Mouse (Mus musculus): Measurements from ENCODE around the gene Rbm17. TPM values are rescaled to one million over a fixed set of nuclear protein-coding genes. Genes with fewer than 3 reads are reported as not detected.
"Not testable (repeated sequence)": the region's sequence is repeated elsewhere in the genome, so short reads cannot be mapped to it uniquely, and the experiment has no call there.

The Rbm17 gene
- total and polyA plus RNA-seq, 3 experiments = 32.3 to 67.5 (median 53.2) TPM

GRCm38 (mm10) chr2:11625890-11626289, 21.9 kb upstream of the Rbm17 start, which contains the start of gene Gm17490:
Gene Gm17490, minus strand, starts transcription at chr2:11626264.
- Histone ChIP-seq H3K36me3 (ENCODE audit: control insufficient read depth, insufficient read depth, low read length) (no peaks in the 10 kb centered on the region), H3K4me1 (ENCODE audit: control insufficient read depth, insufficient read depth, low read length) (no peaks in the 10 kb centered on the region), H3K27ac (no peak within 1 kb of the TSS), H3K27me3 (ENCODE audit: control insufficient read depth, insufficient read depth, low read length) (no peaks in the 10 kb centered on the region), H3K9ac (ENCODE audit: low read depth, low read length) (no peak within 1 kb of the TSS), H3K4me3 (no peak within 1 kb of the TSS), H3K79me2 (replicated peaks; ENCODE audit: control insufficient read depth, insufficient read depth, low read length) (no peaks in the 10 kb centered on the region)
- DNase-seq = no peak
- 88% methylated on average over 5 of the region's 5 CpGs for WGBS
- no peak for TF ChIP-seq POLR2A (IDR thresholded peaks at IDR 0.05; ENCODE audit: insufficient read depth, low read depth, low read length)
- no peak for TF ChIP-seq EP300 (IDR thresholded peaks at IDR 0.05; ENCODE audit: insufficient read depth, low read depth, low read length)
- TF ChIP-seq CTCF (IDR thresholded peaks at IDR 0.05) = no peak
- intact Hi-C loops (cut with DNase I) = no loop called here

- intact Hi-C loops (cut with DNase I) = no loop called here
- H3K4me3 ChIP-seq = no peak overlapping the region
- no peaks in the 10 kb centered on the region for H3K4me1 ChIP-seq (ENCODE audit: control insufficient read depth, insufficient read depth, low read length)
- no peaks in the 10 kb centered on the region for H3K36me3 ChIP-seq (ENCODE audit: control insufficient read depth, insufficient read depth, low read length)
- 66% methylated on average over 2 of the region's 2 CpGs for WGBS
- H3K9ac ChIP-seq (ENCODE audit: low read depth, low read length) = no peak overlapping the region
- H3K79me2 ChIP-seq (replicated peaks; ENCODE audit: control insufficient read depth, insufficient read depth, low read length) = no peaks in the 10 kb centered on the region
- no peaks in the 10 kb centered on the region for H3K27me3 ChIP-seq (ENCODE audit: control insufficient read depth, insufficient read depth, low read length)
- TF ChIP-seq EP300 (IDR thresholded peaks at IDR 0.05; ENCODE audit: insufficient read depth, low read depth, low read length) = no peak
- no peak for TF ChIP-seq CTCF (IDR thresholded peaks at IDR 0.05)
- no peak for TF ChIP-seq POLR2A (IDR thresholded peaks at IDR 0.05; ENCODE audit: insufficient read depth, low read depth, low read length)
- no peak overlapping the region for H3K27ac ChIP-seq
- no peak for DNase-seq
Observed at GRCm38 (mm10) chr2:11623726-11624125, 19.8 kb upstream of the Rbm17 start.

DNA sequence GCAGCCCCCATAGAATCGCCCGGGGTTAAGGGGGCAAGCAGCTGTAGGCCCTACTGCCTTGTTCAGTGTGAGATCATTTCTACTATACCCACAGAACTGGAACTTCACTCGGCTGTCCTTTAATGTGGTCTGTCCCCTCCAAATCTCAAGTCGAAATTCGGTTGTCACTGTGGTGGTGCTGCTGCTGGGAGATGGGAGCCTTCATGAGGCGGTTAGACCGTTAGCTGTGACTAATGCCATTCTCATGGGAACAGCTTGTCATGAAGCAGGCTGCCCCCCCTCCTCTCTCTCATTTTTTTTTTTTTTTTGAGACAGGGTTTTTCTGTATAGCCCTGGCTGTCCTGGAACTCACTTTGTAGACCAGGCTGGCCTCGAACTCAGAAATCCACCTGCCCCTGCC, 19.2 kb upstream of the Rbm17 start:
- Histone ChIP-seq H3K9ac (ENCODE audit: low read depth, low read length) (no peak overlapping the region), H3K36me3 (ENCODE audit: control insufficient read depth, insufficient read depth, low read length) (no peaks in the 10 kb centered on the region), H3K79me2 (replicated peaks; ENCODE audit: control insufficient read depth, insufficient read depth, low read length) (no peaks in the 10 kb centered on the region), H3K4me1 (ENCODE audit: control insufficient read depth, insufficient read depth, low read length) (no peaks in the 10 kb centered on the region), H3K27ac (no peak overlapping the region), H3K27me3 (ENCODE audit: control insufficient read depth, insufficient read depth, low read length) (no peaks in the 10 kb centered on the region), H3K4me3 (no peak overlapping the region)
- DNase-seq = no peak
- no peak for TF ChIP-seq EP300 (IDR thresholded peaks at IDR 0.05; ENCODE audit: insufficient read depth, low read depth, low read length)
- no peak for TF ChIP-seq CTCF (IDR thresholded peaks at IDR 0.05)
- no peak for TF ChIP-seq POLR2A (IDR thresholded peaks at IDR 0.05; ENCODE audit: insufficient read depth, low read depth, low read length)
- 85% methylated on average over 8 of the region's 8 CpGs for WGBS
- intact Hi-C loops (cut with DNase I) = no loop called here

DNA sequence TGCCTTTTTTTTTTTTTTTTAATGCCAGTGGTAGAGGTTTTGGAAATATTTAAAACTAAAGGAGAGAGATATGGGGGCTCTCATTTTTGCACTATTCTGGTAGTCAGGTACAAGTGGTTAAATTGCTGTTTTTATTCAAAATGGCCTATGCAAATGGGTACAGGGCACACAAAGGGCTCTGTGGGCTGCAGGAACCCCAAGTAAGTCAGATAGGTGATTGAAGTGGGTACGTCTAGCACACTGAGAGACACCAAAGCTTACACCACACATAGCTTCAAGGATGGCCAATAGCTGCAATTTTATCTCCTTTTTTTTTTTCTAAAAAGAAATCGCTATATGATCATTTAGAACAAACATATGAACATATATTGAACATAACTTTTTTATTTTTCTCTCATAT, 15.6 kb upstream of the Rbm17 start:
- 52% methylated on average over 2 of the region's 2 CpGs for WGBS
- DNase-seq = no peak
- Histone ChIP-seq H3K79me2 (replicated peaks; ENCODE audit: control insufficient read depth, insufficient read depth, low read length) (no peaks in the 10 kb centered on the region), H3K9ac (ENCODE audit: low read depth, low read length) (no peak overlapping the region), H3K4me1 (ENCODE audit: control insufficient read depth, insufficient read depth, low read length) (no peaks in the 10 kb centered on the region), H3K4me3 (no peak overlapping the region), H3K27me3 (ENCODE audit: control insufficient read depth, insufficient read depth, low read length) (no peaks in the 10 kb centered on the region), H3K36me3 (ENCODE audit: control insufficient read depth, insufficient read depth, low read length) (no peaks in the 10 kb centered on the region), H3K27ac (no peak overlapping the region)
- intact Hi-C loops (cut with DNase I) = no loop called here
- TF ChIP-seq POLR2A (IDR thresholded peaks at IDR 0.05; ENCODE audit: insufficient read depth, low read depth, low read length) (no peak), EP300 (IDR thresholded peaks at IDR 0.05; ENCODE audit: insufficient read depth, low read depth, low read length) (no peak), CTCF (IDR thresholded peaks at IDR 0.05) (no peak)

DNA sequence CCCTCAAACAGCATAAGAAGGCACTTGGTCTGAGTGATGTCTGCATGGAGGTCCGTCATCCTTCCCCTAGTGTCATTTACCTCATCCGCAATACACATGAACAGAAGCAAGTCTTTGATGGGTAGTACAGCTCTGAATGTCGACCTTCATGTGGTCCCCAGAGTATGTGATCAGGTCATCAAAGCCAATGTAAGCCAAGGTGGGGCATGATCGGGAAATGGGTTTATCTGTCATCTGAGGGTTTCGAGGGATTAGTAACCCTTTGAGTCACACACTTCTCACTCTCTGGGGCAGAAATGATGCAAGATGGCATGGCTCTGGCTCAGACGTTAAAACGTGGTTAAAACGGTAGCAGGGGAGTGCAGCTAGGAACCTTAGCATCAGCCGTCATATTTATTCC, 12.9 kb upstream of the Rbm17 start:
- Histone ChIP-seq H3K27ac (no peak overlapping the region), H3K36me3 (ENCODE audit: control insufficient read depth, insufficient read depth, low read length) (no peaks in the 10 kb centered on the region), H3K4me1 (ENCODE audit: control insufficient read depth, insufficient read depth, low read length) (no peaks in the 10 kb centered on the region), H3K4me3 (no peak overlapping the region), H3K27me3 (ENCODE audit: control insufficient read depth, insufficient read depth, low read length) (no peaks in the 10 kb centered on the region), H3K9ac (ENCODE audit: low read depth, low read length) (no peak overlapping the region), H3K79me2 (replicated peaks; ENCODE audit: control insufficient read depth, insufficient read depth, low read length) (no peaks in the 10 kb centered on the region)
- DNase-seq = no peak
- WGBS = 84% methylated on average over 9 of the region's 9 CpGs
- TF ChIP-seq CTCF (IDR thresholded peaks at IDR 0.05) (no peak), POLR2A (IDR thresholded peaks at IDR 0.05; ENCODE audit: insufficient read depth, low read depth, low read length) (no peak), EP300 (IDR thresholded peaks at IDR 0.05; ENCODE audit: insufficient read depth, low read depth, low read length) (no peak)
- intact Hi-C loops (cut with DNase I) = no loop called here

GRCm38 (mm10) chr2:11612939-11613338, 9.0 kb upstream of the Rbm17 start:
- H3K27me3 ChIP-seq (ENCODE audit: control insufficient read depth, insufficient read depth, low read length); H3K79me2 ChIP-seq (replicated peaks; ENCODE audit: control insufficient read depth, insufficient read depth, low read length); H3K27ac ChIP-seq; H3K4me1 ChIP-seq (ENCODE audit: control insufficient read depth, insufficient read depth, low read length); intact Hi-C loops (cut with DNase I); H3K4me3 ChIP-seq; DNase-seq; H3K9ac ChIP-seq (ENCODE audit: low read depth, low read length); H3K36me3 ChIP-seq (ENCODE audit: control insufficient read depth, insufficient read depth, low read length): not testable (repeated sequence)
- 80% methylated on average over 6 of the region's 6 CpGs for WGBS

GRCm38 (mm10) chr2:11606718-11607117, 2.8 kb upstream of the Rbm17 start:
- H3K4me1 ChIP-seq (ENCODE audit: control insufficient read depth, insufficient read depth, low read length); H3K79me2 ChIP-seq (replicated peaks; ENCODE audit: control insufficient read depth, insufficient read depth, low read length); DNase-seq; H3K36me3 ChIP-seq (ENCODE audit: control insufficient read depth, insufficient read depth, low read length); H3K4me3 ChIP-seq; H3K9ac ChIP-seq (ENCODE audit: low read depth, low read length); H3K27ac ChIP-seq; H3K27me3 ChIP-seq (ENCODE audit: control insufficient read depth, insufficient read depth, low read length): not testable (repeated sequence)
- 72% methylated on average over 4 of the region's 4 CpGs for WGBS
- intact Hi-C loops (cut with DNase I) = loop anchor here (10.0 kb wide), 1 partner anchor 168 kb away; the partner anchor contains the start of genes Ankrd16 and Fbh1

All from heart, adult 2 months (tissue).